Mouse (Mus musculus): ENCODE measurements around the gene Tesc. TPM values are rescaled to one million over a fixed set of nuclear protein-coding genes. Genes with fewer than 3 reads are reported as not detected.

Gene Tesc
- polyA plus RNA-seq, 1 experiment: not detected

DNA sequence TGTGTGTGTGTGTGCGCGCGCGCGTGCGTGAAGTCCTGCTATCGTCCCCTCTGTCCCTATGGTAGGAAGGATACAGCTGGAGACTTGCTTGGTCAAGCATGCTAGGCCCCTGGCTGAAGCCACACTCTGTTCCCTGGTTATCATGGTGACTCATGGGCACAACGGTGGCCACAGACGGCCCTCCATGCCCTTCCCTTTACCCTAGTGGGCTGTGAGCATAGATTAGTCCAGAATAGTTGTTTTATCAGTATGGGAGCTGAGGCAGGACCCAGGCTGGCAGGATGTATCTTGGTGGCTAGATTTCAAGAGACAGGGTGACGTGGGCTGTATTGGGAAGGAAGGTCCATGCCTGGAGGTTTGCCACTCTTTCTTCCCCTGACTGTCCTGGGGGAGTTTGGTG is 31.3 kb downstream of the Tesc start:
- H3K27ac ChIP-seq (ENCODE audit: insufficient read depth, low read depth, low read length): no peak overlapping the region
- H3K4me1 ChIP-seq (ENCODE audit: control insufficient read depth, insufficient read depth, low read length): peaks cover 37% of the 10 kb centered on the region
- WGBS: 92% methylated on average over 10 of the region's 10 CpGs
- no peak overlapping the region for H3K4me3 ChIP-seq (ENCODE audit: insufficient read depth, low read depth, low read length)
- TF ChIP-seq POLR2A (IDR thresholded peaks at IDR 0.05; ENCODE audit: insufficient read depth, low read depth, low read length) (no peak), CTCF (IDR thresholded peaks at IDR 0.05; ENCODE audit: insufficient read depth, low read depth, low read length) (no peak)

DNA sequence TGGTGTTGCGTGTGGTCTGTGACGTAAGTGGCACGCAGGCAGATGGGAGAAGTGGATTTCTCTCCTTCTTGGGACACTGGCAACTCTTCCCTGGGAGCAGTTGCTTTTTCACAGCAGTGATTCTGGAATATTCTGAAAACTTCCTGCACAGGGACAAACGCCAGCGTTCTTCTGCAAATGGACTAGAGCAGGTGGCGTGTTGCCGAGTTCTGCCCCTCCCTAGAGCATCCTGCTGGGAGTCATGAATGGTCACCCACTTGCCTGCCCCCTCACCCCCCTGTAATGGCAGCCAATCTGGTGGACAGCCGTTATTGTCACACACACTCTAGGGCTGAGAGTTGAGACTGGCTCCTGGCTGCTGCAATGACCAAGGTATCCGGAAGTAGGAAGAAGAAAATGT is 32.1 kb downstream of the Tesc start:
- Histone ChIP-seq H3K27ac (ENCODE audit: insufficient read depth, low read depth, low read length) (no peak overlapping the region), H3K4me3 (ENCODE audit: insufficient read depth, low read depth, low read length) (no peak overlapping the region), H3K4me1 (ENCODE audit: control insufficient read depth, insufficient read depth, low read length) (peaks cover 44% of the 10 kb centered on the region)
- WGBS: 82% methylated on average over 9 of the region's 9 CpGs
- no peak for TF ChIP-seq CTCF (IDR thresholded peaks at IDR 0.05; ENCODE audit: insufficient read depth, low read depth, low read length)
- TF ChIP-seq POLR2A (IDR thresholded peaks at IDR 0.05; ENCODE audit: insufficient read depth, low read depth, low read length): no peak

DNA sequence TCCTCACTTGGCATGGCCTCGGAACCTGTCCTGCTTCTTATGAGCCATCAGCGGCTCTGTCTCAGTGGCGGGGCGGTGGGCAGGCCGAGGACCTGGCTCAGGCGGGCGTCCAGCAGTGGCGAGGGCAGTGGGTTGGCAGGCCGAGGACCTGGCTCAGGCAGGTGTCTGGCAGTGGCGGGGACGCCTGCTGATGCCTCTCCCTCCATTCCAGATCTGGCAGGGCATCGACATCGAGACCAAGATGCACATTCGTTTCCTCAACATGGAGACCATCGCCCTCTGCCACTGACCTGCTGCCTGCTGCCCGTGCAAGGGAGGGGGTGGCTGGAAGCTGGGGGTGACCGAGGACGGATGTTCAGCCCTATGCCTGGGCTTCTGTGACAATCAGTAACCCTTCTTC is 33.8 kb downstream of the Tesc start:
- 94% methylated on average over 18 of the region's 18 CpGs for WGBS
- Histone ChIP-seq H3K27ac (ENCODE audit: insufficient read depth, low read depth, low read length) (no peak overlapping the region), H3K4me1 (ENCODE audit: control insufficient read depth, insufficient read depth, low read length) (peaks cover 59% of the 10 kb centered on the region), H3K4me3 (ENCODE audit: insufficient read depth, low read depth, low read length) (no peak overlapping the region)
- TF ChIP-seq CTCF (IDR thresholded peaks at IDR 0.05; ENCODE audit: insufficient read depth, low read depth, low read length) (no peak), POLR2A (IDR thresholded peaks at IDR 0.05; ENCODE audit: insufficient read depth, low read depth, low read length) (no peak)

DNA sequence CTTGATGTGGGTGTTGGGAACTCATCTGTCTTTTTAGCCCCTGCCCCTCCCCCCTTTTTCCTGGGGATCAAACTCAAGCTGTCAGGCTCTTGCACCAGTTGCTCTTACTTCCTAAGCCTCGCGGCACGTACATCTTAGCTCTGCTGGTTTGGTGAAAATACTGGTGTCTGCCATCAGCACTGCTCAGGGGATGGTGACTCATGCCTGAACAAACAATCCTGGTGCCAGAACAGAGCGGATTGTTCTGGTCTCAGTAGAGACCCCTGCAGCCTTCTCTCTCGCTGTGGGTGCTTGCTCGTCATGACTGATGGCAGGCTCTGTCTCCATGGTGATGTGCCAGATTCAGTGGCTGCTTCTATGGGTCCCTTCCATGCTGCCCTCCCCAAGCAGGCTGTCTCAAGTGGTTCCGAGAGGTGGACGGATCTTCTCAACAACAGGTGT is 35.7 kb downstream of the Tesc start:
- Histone ChIP-seq H3K27ac (ENCODE audit: insufficient read depth, low read depth, low read length) (peak overlapping the region; percentile 1; the same call in 1 of the 2 replicates), H3K4me3 (ENCODE audit: insufficient read depth, low read depth, low read length) (no peak overlapping the region), H3K4me1 (ENCODE audit: control insufficient read depth, insufficient read depth, low read length) (peaks cover 61% of the 10 kb centered on the region)
- 26% methylated on average over 8 of the region's 8 CpGs for WGBS
- TF ChIP-seq CTCF (IDR thresholded peaks at IDR 0.05; ENCODE audit: insufficient read depth, low read depth, low read length): no peak
- TF ChIP-seq POLR2A (IDR thresholded peaks at IDR 0.05; ENCODE audit: insufficient read depth, low read depth, low read length): no peak

DNA sequence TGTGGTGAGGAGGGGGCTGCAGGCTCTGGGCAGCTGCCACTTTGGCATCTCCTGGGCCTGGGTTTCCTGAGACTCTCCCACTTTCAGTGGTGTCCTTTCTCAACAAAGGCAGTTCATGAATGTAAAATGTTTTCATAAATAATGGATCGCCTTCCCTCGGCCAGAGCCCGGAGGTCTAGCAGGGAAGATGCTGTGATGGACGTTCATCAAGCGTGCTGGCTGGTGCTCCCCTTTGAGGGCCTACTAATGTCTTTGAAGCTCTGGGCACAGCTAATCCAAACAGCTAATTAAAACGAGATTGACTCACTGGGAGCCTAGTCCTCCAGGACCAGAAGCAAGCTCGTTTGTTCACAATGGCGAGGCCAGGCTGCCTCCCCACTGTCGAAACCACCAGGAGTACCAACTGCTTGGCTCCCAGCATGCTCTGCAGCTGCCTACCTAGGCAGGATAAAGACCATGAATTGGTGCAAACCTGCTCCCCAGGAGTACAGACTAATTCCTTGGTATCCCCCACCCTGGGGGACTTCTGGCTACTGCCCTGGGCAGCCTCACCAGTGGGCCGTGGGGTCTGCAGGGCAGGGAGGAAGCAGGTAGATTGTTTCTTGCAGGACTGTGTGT is 36.9 kb downstream of the Tesc start:
- H3K27ac ChIP-seq (ENCODE audit: insufficient read depth, low read depth, low read length): no peak overlapping the region
- H3K4me3 ChIP-seq (ENCODE audit: insufficient read depth, low read depth, low read length): no peak overlapping the region
- 45% methylated on average over 10 of the region's 10 CpGs for WGBS
- peaks cover 66% of the 10 kb centered on the region for H3K4me1 ChIP-seq (ENCODE audit: control insufficient read depth, insufficient read depth, low read length)
- no peak for TF ChIP-seq POLR2A (IDR thresholded peaks at IDR 0.05; ENCODE audit: insufficient read depth, low read depth, low read length)
- no peak for TF ChIP-seq CTCF (IDR thresholded peaks at IDR 0.05; ENCODE audit: insufficient read depth, low read depth, low read length)

DNA sequence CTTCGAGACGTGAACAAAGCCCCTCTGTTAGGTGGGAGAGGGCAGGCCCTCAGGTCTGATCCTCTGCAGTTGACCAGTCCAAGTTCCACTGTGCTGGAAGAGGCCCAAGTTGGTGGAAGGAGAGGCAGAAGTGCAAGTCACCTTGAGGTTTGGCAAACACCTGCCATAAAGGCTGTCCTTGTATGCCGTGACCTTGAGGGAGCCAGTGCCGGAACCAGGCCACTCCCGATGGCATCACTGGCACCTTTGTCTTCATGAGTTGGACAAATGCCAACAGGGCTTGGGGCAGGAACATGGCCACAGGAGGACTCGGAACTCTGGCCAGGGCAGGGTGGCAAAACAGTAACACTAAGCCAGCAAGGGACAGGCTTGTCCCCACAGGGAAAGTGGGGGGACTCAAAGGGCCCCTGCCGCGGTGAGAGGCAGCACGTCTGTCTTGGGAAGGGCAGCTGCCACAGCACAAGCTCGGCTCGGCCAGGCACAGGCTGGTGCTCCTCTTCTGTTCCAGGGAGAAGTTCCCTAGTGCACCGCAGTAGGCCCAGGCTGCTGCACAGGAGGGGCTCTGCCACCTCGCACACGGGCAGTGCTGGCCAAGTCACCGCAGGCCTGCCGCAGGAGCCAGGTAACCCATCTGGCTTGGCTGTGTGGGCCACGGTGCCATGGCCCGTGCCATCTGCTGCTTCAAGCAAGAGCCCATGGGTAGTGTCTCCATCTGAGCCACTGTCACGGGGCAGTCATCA is 38.1 kb downstream of the Tesc start:
- Histone ChIP-seq H3K27ac (ENCODE audit: insufficient read depth, low read depth, low read length) (no peak overlapping the region), H3K4me3 (ENCODE audit: insufficient read depth, low read depth, low read length) (no peak overlapping the region), H3K4me1 (ENCODE audit: control insufficient read depth, insufficient read depth, low read length) (peaks cover 66% of the 10 kb centered on the region)
- WGBS: 75% methylated on average over 19 of the region's 19 CpGs
- TF ChIP-seq POLR2A (IDR thresholded peaks at IDR 0.05; ENCODE audit: insufficient read depth, low read depth, low read length): no peak
- TF ChIP-seq CTCF (IDR thresholded peaks at IDR 0.05; ENCODE audit: insufficient read depth, low read depth, low read length): no peak

DNA sequence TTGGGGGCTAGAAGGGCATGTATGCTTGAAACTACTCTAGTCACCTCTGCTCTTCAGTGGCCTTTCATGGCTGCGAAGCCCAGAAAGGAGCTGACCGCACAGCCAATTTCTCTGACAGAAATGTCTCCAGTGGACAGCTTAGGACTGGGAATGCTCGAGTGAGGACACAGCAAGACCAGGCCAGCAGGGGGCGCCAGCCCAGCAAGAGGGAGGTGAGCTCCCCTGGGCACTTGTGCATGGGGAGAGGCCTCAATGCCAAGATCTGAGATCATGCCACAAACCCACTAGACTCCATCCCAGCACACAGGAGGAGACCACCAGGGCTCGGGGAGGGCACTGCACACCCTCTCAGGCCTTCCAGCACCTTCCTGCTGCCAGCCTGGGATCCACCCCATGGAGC is 39.3 kb downstream of the Tesc start:
- 79% methylated on average over 5 of the region's 5 CpGs for WGBS
- TF ChIP-seq POLR2A (IDR thresholded peaks at IDR 0.05; ENCODE audit: insufficient read depth, low read depth, low read length) (no peak), CTCF (IDR thresholded peaks at IDR 0.05; ENCODE audit: insufficient read depth, low read depth, low read length) (peak; percentile 67)
- Histone ChIP-seq H3K4me3 (ENCODE audit: insufficient read depth, low read depth, low read length) (no peak overlapping the region), H3K4me1 (ENCODE audit: control insufficient read depth, insufficient read depth, low read length) (peaks cover 74% of the 10 kb centered on the region), H3K27ac (ENCODE audit: insufficient read depth, low read depth, low read length) (no peak overlapping the region; the same call in 1 of the 2 replicates)

DNA sequence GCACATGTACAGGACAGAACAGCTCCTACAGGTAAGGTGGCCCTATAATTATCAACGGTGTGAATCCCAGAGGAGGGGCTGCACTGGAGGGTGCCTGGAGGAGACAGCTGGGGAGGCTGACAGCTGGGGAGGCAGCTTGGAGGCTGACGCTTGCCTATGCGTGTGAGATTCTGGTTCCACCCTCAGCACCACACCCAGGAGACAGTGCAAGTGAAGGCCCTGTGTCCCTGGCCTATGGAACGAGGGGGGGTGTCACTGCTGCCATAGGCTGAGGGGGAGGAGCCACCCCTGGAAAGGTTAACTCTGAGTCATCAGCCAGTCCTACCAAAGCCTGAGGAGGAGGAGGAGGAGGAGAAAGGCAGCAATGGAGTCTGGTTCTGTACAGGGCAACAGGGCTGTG is 40.0 kb downstream of the Tesc start:
- Histone ChIP-seq H3K27ac (ENCODE audit: insufficient read depth, low read depth, low read length) (peak overlapping the region; percentile 62), H3K4me3 (ENCODE audit: insufficient read depth, low read depth, low read length) (no peak overlapping the region), H3K4me1 (ENCODE audit: control insufficient read depth, insufficient read depth, low read length) (peaks cover 75% of the 10 kb centered on the region)
- 35% methylated on average over 4 of the region's 4 CpGs for WGBS
- TF ChIP-seq CTCF (IDR thresholded peaks at IDR 0.05; ENCODE audit: insufficient read depth, low read depth, low read length) (no peak), POLR2A (IDR thresholded peaks at IDR 0.05; ENCODE audit: insufficient read depth, low read depth, low read length) (no peak)

DNA sequence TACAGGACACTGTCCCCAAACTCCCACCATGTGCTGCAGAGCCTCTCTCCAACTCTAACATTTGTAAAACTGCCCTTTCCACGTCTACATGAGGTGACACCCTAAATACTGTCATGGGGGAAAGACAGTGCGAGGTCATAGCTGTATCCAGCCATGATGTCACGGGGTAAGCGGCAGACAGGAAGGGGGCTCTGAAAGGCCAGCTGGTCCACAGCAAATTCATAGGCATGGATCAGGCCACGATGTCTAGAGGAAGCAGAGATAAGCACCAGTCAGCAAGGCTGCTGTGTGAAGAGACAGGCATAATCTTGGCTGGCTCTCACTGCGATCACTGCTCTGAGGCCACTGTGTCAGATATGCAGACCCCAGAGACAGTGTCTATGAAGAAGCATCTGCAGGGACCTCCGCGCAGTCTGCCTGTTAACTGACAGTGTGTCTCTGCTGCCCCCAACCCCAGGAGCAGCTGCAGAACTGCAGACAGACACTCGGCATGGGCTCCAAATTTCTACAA is 40.5 kb downstream of the Tesc start:
- WGBS: 76% methylated on average over 9 of the region's 9 CpGs
- Histone ChIP-seq H3K27ac (ENCODE audit: insufficient read depth, low read depth, low read length) (peak overlapping the region; percentile 62; the same call in 1 of the 2 replicates), H3K4me1 (ENCODE audit: control insufficient read depth, insufficient read depth, low read length) (peaks cover 75% of the 10 kb centered on the region), H3K4me3 (ENCODE audit: insufficient read depth, low read depth, low read length) (no peak overlapping the region)
- TF ChIP-seq CTCF (IDR thresholded peaks at IDR 0.05; ENCODE audit: insufficient read depth, low read depth, low read length) (no peak), POLR2A (IDR thresholded peaks at IDR 0.05; ENCODE audit: insufficient read depth, low read depth, low read length) (no peak)

All from olfactory bulb, adult 2 months (tissue).